Mouse (Mus musculus) hindlimb bud, embryonic 11.5 days (tissue): ENCODE results near the gene Wif1.

Experiments used
- DNase-seq: peaks from one replicate; pipeline ENCODE4 v3.0.0-alpha.2; 2012; ENCODE audit warnings: low read depth, low spot score; ENCODE audit errors: extremely low spot score

Gene Wif1

GRCm38 (mm10) chr10:121068003-121068402, 34.2 kb downstream of the Wif1 start:
- no peak for DNase-seq

DNA sequence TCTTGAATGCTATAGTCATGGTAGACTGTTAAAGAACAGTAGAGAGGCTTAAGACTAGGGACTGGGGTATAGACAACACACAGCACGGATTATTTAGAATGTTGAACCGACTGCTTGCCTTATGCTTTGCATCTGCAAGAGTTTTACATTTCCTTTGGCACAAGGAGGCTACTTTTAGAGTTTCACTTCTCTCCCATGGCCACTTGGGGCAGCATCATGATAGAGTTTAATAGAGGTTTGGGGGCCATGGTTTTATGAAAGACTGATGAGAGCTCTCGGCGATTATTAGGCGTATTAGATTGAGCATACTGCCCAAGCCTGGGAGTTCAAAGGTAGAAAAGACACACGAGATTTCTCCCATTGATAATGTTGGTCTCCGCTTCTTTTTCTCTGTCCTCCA, 37.0 kb downstream of the Wif1 start:
- DNase-seq = no peak

DNA sequence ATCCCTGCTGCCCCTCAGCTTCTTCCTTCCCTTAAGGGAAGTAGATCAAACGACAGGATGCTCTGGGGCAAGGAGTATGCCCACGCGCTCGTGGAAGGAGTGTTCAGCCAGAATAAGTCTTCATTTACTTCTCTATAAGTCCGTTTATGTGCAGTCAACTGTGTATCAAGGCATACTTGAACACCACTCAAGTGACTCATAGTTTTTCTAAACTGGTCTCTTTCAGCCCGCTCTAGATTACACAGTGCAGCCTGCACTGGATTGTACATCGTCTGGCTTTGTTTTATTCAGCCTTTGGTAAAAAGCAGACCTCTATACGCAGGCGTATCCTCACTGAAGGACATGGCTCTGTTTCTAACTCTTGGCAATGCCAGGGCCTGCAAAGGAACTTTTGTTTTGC, 46.7 kb downstream of the Wif1 start:
- DNase-seq = no peak

DNA sequence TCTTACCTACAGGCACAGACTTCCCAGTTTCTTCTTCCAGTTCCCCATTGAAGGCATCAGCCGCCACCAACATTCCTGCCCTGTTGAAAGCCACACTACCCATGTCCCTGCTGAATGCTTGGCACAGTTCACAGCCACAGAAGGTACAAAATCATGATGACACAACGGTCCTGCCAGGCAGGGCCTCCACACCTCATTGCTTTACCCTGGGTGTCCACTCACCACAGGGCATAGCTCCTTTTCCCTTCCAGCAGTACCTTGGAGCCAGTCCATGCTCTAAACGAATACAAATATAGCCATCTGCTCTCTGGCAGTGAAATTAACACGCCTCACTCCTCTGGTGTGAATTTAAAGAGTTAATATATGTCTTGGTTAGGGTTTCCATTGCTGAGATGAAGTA, 49.1 kb downstream of the Wif1 start:
- no peak for DNase-seq

DNA sequence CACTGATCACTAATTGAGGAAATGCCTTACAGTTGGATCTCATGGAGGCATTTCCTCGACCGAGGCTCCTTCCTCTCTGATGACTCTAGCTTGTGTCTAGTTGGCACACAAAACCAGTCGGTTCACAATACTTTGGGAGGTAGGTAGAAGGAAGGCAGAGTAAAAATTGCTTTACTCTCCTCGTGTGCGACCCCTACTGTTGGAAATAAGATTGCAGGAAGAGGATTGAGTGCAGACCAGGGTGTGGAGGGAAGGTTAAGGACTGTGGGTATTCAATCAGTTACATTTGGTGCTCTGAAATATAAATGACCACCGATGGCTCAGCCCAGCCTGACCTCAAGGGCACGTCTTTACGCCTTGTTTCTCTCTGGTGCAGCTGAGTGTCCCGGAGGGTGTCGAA, 49.8 kb downstream of the Wif1 start:
- DNase-seq = no peak

- DNase-seq = no peak
These were observed 54.9 kb downstream of the Wif1 start for GRCm38 (mm10) chr10:121088679-121089078.

- no peak for DNase-seq
These were observed 55.6 kb downstream of the Wif1 start for GRCm38 (mm10) chr10:121089312-121089711.

DNA sequence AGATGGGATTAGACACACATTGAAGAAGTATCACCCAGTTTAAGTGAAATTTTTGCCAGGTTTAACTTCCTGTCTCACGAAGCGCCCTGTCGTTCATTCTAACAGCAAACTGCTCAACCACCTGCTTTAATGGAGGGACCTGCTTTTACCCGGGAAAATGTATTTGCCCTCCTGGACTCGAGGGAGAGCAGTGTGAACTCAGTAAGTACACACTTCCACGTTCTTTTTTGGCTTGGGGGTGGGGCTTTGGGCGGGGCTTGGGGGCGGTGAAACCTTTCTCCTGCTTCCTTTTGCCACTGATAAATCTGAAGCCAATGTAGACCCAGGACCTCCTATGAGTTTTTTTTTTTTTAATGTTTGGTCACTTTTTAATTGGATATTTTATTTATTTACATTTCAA, 56.2 kb downstream of the Wif1 start:
- DNase-seq = no peak

DNA sequence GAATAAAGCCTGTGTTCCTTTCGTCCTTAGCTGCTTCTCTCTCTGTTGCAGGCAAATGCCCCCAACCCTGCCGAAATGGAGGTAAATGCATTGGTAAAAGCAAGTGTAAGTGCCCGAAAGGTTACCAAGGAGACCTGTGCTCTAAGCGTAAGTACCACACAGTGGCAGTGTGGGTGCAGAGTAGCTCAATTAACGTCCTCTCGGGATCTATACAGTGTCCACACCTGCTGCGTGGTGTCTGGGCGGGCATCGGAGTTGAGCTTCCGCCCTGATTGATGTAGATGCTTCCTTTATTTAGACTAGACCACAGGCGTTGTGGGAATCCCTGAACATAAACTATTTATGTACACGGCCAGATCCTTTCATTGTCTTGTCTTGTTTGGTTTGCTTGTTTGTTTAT, 62.2 kb downstream of the Wif1 start:
- no peak for DNase-seq

- DNase-seq = no peak
These were observed 64.5 kb downstream of the Wif1 start for GRCm38 (mm10) chr10:121098263-121098662.

DNA sequence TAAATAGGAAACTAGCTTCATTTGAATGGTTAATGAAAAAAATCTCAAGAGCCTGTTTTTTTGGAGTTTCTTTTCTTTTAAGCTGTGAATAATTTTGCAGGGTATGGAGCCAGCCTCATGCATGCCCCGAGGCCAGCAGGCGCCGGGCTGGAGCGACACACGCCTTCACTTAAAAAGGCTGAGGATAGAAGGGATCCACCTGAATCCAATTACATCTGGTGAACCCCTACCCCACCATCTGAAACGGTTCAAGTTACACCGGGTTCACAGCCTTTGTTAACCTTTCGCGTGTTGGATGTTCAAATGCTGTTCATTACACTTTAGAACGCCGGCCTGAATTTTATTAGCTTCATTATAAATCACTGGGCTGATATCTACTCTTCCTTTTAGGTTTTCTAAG, 65.9 kb downstream of the Wif1 start:
- DNase-seq = peak; percentile 73

DNA sequence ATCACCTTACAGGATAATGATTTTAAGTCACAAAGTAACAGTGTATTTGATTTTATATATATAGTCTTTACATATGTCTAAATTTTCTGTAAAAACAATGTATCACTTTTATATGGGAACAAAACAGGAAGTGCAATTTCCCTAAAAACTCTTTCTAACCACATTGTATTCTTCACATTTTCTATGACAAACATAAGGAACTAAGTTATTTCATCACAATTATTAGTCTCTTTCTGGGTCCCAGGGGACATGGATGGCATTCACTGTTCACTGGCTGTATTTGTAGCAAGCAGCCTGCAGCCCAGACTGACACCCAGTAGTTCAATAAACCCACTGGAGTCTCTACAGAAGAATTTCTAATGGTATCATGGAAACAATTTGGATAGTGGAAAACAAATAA, 82.4 kb downstream of the Wif1 start:
- no peak for DNase-seq

DNA sequence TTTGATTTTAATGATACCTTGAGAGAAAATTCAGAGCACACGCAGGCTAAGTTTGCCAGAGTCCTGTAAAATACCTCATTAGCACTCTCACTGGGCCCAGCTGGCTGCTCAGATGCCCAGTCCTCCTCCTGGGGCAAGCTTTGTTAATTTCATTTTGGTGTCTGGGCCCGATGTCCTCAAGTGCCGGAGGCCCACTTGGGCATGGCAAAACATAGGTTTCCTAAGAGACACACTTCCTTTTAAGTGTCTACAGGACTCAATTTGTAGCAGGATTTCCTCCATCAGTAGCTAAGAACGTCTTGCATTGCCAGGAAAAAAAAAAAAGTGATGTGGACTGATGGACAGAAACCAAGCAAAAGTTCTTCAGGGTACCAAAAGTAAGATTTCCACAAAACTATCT, 82.9 kb downstream of the Wif1 start:
- no peak for DNase-seq

GRCm38 (mm10) chr10:121120751-121121150, 87.0 kb downstream of the Wif1 start:
- no peak for DNase-seq

GRCm38 (mm10) chr10:121124481-121124880, 90.7 kb downstream of the Wif1 start:
- DNase-seq = no peak

DNA sequence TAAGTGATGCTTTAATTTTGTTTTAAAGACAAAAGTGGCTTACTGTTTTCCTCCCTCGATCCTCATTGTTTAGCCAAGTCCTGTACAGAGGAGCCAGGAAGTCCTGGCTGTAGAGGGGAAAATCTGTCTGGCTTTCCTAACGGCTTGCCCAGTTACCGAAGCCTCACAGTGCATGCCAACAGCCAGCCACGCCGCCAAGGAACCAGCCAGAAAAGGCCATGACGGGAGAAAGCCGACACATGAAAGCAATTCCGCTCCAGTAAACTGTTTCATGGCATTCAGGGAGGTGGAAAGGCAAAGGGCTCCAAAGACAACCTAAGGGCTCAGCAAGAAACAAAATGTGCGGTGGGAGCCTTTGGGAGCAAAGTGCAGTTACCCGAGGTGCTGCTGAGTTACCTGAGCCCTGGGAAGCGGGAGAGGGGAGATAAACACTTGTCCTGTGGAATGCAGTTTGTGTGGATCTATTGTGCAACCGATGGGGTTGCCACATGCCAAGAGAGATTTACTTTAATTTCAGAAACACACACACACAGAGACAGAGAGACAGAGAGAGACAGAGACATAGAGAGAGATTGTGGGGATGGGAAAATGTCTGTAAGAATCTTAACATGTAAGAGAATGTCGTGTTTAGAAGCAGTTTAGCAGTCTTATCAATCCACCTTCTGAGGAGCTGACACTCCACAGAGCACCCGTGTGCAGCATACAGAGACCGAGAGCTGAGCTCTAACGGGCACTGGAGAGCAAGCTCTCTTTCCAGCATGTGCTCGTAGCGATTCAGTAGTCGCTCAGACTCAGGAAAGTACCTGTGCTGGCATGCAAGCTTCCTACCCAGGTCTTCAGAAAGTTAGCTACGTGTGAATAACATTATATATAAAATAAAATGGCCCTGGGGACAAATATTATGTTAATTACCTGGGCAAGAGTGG, 95.5 kb downstream of the Wif1 start:
- no peak for DNase-seq
